Mouse (Mus musculus) ovary, postnatal 36 days (tissue): Measurements from ENCODE around the gene Dnajc4.
A peak's percentile ranks its signal among the peaks of the same experiment; 100 is the strongest.

Experiments used
- DNase-seq: peaks from one replicate; pipeline ENCODE4 v3.0.0; 2022; ENCODE audit warnings: low spot score, mixed read lengths

The Dnajc4 gene

GRCm38 (mm10) chr19:6992011-6992858 is at the start of gene Dnajc4:
Gene Dnajc4, minus strand, starts transcription at chr19:6992572.
- DNase-seq, result peak; percentile 94

GRCm38 (mm10) chr19:7041171-7041570 is 48.8 kb upstream of the Dnajc4 start:
- DNase-seq, result no peak

- DNase-seq, result no peak
These were observed 48.3 kb upstream of the Dnajc4 start for GRCm38 (mm10) chr19:7040637-7041130.

GRCm38 (mm10) chr19:7039841-7040636 is 47.7 kb upstream of the Dnajc4 start, which contains the start of gene Stip1:
Gene Stip1, minus strand, starts transcription at chr19:7039967.
- DNase-seq, result peak; percentile 98

GRCm38 (mm10) chr19:7039088-7039720 is 46.8 kb upstream of the Dnajc4 start:
- no peak for DNase-seq

GRCm38 (mm10) chr19:7034006-7034405 is 41.6 kb upstream of the Dnajc4 start:
- DNase-seq, result no peak

GRCm38 (mm10) chr19:7029531-7029930 is 37.2 kb upstream of the Dnajc4 start:
- DNase-seq, result no peak

- peak; percentile 53 for DNase-seq
These were observed 27.9 kb upstream of the Dnajc4 start for GRCm38 (mm10) chr19:7020224-7020641.

- no peak for DNase-seq
These were observed 26.8 kb upstream of the Dnajc4 start, which contains the start of gene Fermt3 for GRCm38 (mm10) chr19:7019191-7019590. Gene Fermt3, minus strand, starts transcription at chr19:7019469.

GRCm38 (mm10) chr19:7018546-7018945 is 26.2 kb upstream of the Dnajc4 start:
- no peak for DNase-seq

- no peak for DNase-seq
These were observed 25.4 kb upstream of the Dnajc4 start for GRCm38 (mm10) chr19:7017541-7018457.

GRCm38 (mm10) chr19:7014481-7015135 is 22.2 kb upstream of the Dnajc4 start:
- no peak for DNase-seq

GRCm38 (mm10) chr19:7013984-7014383 is 21.6 kb upstream of the Dnajc4 start:
- no peak for DNase-seq

- no peak for DNase-seq
These were observed 20.1 kb upstream of the Dnajc4 start for GRCm38 (mm10) chr19:7012426-7012825.

GRCm38 (mm10) chr19:7006892-7007593 is 14.7 kb upstream of the Dnajc4 start:
- DNase-seq, result no peak

- DNase-seq, result no peak
These were observed 7.1 kb upstream of the Dnajc4 start for GRCm38 (mm10) chr19:6999360-7000063.

GRCm38 (mm10) chr19:6997721-6998290 is 5.4 kb upstream of the Dnajc4 start:
- no peak for DNase-seq

GRCm38 (mm10) chr19:6996006-6996405 is 3.6 kb upstream of the Dnajc4 start, which contains the start of the genes Nudt22 and Trpt1:
Gene Nudt22, minus strand, starts transcription at chr19:6996117.
Gene Trpt1, plus strand, starts transcription at chr19:6996131.
- DNase-seq, result peak; percentile 84
